ENCODE assay signal across 8 mouse cellular contexts in the genomic region with DNA sequence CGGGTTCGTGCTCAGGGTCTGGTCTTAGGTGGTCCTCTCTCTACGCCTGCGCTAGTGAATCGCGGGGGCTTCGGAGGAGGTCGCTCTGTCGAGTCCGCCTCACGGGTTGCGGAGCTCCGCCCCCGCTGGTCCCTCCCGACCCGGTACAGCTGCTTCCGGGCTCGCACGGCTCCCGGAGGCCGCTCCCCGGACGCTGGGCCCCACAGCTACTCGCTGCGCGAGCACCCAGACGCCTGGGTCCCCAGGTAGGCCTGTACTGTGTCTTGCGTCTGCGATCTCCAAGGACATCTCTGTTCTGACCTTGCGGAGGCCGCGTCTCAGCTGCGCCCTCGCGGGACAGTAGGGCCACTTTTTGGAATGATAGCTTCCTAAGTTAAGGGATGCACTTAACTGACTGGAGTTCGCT. TPM values are rescaled to one million over a fixed set of nuclear protein-coding genes. Genes with fewer than 3 reads are reported as not detected.
DNase-seq lines count a peak whose midpoint lies in the region; ATAC-seq lines count a peak whose summit lies in the region.

Gene D17H6S53E (plus strand): TSS at position 168 of the 406 bp plus-strand sequence.

- DNase-seq in NIH3T3 (ENCODE audit: low read depth): peak; percentile 81
- DNase-seq in cerebellum, postnatal 10 days: peak; percentile 82 to 84
- DNase-seq in frontal cortex, postnatal 25 days (ENCODE audit: low spot score in 2 of 2): peak; percentile 41 to 53
- DNase-seq in layer of hippocampus, postnatal 36 days: peak; percentile 73 to 78
- peak; percentile 85 to 88 for DNase-seq in lung, postnatal 4 days
- peak; percentile 82 for DNase-seq in retina, postnatal 1 day
- peak; percentile 89 for DNase-seq in thymus, postnatal 4 days

- no peaks in the 10 kb centered on the region for H3K27me3 ChIP-seq in hindbrain, embryonic 13.5 days

- peaks cover 28% of the 10 kb centered on the region for H3K36me3 ChIP-seq in hindbrain, embryonic 13.5 days

- H3K4me3 ChIP-seq in hindbrain, embryonic 13.5 days: peak within 1 kb of the TSS; percentile 57

- H3K9ac ChIP-seq in hindbrain, embryonic 13.5 days: peak within 1 kb of the TSS; percentile 84

- H3K27ac ChIP-seq in hindbrain, embryonic 13.5 days: peak within 1 kb of the TSS; percentile 80

- whole genome bisulfite sequencing in hindbrain, embryonic 13.5 days: under 1% methylated on average over 36 of the region's 36 CpGs

- ATAC-seq in hindbrain, embryonic 13.5 days (ENCODE audit: low FRiP score): peak; percentile 12

- H3K9me3 ChIP-seq in hindbrain, embryonic 13.5 days: no peaks in the 10 kb centered on the region

- peak within 1 kb of the TSS; percentile 77 for H3K4me2 ChIP-seq in hindbrain, embryonic 13.5 days

- H3K4me1 ChIP-seq in hindbrain, embryonic 13.5 days (replicated peaks): peaks cover 40% of the 10 kb centered on the region

RNA-seq across cellular contexts. Expression of gene D17H6S53E, which starts in this region (rescaled TPM):
- 10.2 and 11.2 TPM in 2 replicates for polyA plus RNA-seq in hindbrain, embryonic 13.5 days (2015; fragmentation: Nextera tagmentation; extraction: Ambion mirVana)
- total RNA-seq in layer of hippocampus, postnatal 36 days (2021): 10 to 100 TPM; 25.6 to 29.3 TPM

Comparison
In these comparisons a context has a peak if more than half of its experiments do, and no peak if none do; other contexts are left out.
1. Peak in every context shown above with its lines: DNase-seq, ATAC-seq, H3K4me3 ChIP-seq and H3K27ac ChIP-seq.